Mouse (Mus musculus) cerebellum, postnatal 4 days (tissue): ENCODE results near the gene Gramd1c.
A peak's percentile ranks its signal among the peaks of the same experiment; 100 is the strongest.

ENCODE experiments used
- DNase-seq, 2 experiments: peaks; one replicate each; pipeline ENCODE4 v3.0.0; 2022; ENCODE audit warnings: low spot score in 2 of 2, mixed read lengths in 1 of 2

The Gramd1c gene

GRCm38 (mm10) chr16:44018986-44019548 lies 44.1 kb downstream of the Gramd1c start:
- DNase-seq = no peak

DNA sequence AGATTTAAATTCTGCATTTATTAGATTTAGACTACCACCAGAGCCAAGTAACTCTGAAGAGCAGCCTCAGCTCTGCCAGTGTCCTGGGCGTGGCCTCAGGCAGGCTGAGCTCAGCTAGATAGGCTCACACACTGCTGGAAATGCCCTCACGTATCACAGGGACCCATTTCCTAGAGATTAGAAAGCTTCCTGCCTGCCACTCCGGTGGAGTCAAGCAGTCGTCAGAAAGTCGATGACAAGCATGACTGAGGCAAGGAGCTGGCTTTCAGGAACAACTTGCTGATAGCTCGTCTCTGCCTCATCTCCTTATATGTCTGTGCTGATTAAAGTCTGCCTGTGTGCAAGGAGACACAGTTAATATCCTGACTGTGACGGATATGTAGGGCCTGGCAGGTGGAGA lies 44.8 kb downstream of the Gramd1c start:
- no peak for DNase-seq

DNA sequence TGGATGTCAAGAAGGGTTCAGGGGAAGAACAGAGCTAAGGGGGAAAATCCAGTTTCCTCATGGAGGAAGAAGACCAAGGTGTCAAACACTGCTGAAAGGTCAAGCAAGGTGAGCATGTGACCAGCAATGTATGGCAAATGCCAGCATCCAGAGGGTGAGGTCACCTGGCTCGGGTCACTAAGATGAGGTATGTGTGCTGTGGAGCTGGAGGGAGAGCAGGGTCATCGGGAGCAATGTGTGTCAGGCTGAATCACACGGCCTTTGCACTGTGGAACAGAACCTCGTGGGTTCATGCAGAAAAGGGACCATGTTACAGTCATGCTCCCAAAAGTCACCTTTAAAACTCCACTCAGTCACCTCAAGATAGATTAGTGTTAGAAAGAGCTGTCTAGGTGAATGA lies 45.4 kb downstream of the Gramd1c start:
- no peak for DNase-seq

DNA sequence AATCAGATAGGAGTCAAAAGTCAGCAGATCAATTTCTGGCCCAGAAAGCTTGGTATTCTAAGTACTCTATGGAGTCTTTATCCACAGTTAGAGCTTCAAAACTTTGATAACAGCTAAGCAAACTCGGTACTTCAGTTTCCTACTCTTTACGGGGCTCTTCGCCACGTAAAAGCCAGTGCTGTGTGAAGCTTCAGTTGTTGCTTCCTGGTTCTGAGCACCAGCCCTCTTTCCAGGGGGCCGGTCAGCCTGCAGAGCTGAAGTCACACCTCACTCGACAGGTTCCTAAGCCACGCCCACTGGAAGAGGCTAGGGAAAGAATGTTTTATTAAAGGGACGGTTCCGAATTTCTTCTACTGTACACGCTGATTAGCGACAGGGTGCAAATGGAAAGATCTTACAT lies 47.0 kb downstream of the Gramd1c start:
- no peak for DNase-seq

DNA sequence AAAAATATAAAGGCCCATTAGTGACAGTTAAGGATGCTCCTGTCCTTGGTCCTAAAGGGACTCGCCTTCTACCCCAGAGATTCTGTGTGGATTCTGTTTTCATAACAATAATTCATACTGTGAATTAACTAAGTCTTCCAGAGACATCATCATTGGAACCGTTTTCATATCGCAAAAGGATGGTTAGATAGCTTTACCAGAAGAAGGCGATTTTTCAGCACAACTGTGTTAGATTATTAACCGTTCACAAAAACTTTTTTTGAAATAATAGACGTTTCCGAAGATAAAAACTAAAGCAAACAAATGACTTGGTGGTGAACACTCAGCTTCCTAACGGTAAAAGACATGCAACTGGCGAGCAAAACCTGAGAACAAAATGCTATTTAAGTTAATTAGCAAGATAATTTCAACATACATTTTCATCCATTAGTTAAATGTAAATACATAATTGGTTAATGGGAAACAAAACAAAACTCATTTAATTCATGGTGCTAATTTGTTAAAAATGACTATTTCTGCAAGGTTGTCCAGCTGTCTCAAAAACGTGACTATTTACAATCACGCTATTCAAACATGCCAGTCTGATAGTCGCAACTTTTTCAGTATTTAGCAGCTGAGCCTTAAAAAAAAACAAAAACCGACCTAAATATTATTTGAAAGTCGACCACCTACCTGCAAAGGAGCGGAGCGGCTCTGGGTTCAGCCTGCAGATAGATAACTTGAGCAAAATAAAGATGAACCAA lies 47.6 kb downstream of the Gramd1c start:
- DNase-seq = no peak

DNA sequence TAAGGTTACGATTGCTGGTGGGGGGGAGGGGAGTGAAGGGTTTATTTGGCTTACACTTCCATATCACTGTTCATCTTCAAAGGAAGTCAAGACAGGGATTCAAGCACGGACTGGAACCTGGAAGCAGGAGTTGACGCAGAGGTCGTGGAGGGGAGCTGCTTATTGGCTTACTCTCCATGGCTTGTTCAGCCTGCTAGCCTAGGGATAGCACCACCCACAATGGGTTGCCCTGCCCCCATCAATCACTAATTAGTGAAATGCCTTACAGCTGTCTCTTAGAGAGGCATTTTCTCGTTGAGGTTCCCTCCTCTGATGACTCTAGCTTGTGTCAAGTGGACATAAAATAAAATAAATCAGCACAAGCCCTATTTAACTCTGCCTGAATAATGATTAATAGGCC lies 52.1 kb downstream of the Gramd1c start:
- no peak for DNase-seq

DNA sequence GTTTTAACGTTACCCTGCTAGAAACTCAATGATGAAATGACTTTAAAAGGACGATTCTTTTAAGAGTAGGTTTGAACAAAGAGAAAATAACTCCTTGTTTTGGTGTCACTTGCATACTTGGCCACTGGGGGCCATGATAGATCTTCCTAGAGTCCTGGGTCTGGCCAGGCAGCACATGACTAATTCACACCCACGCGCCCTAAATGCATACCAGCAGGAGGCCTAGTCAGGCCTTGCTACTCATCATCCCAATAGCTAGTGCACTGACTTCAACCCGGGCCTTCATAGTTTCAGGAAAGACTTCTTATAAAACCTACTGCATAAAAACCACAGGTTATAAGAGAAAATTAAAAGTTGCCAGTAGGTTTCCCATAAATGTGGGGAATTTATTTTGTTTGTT lies 61.1 kb downstream of the Gramd1c start:
- no peak for DNase-seq

DNA sequence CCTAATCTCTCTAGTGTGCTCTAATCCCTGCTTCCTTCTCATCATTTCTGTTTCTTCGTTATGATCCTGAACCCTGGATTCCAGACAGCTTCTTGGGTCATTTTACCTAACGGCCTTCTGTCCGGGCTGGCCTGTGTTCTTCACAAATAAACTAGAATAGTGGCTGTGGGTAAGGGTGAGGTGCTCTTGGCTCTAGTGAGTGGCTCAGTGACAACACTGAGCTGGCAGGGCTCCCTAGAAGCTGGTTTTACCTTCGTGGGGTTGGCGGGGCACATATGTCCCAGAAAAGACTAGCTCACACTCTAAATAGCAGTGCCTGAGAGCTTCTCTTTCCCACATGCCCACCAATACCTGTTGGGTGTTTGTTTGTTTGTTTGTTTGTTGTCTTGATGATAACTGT lies 63.6 kb downstream of the Gramd1c start:
- no peak for DNase-seq

DNA sequence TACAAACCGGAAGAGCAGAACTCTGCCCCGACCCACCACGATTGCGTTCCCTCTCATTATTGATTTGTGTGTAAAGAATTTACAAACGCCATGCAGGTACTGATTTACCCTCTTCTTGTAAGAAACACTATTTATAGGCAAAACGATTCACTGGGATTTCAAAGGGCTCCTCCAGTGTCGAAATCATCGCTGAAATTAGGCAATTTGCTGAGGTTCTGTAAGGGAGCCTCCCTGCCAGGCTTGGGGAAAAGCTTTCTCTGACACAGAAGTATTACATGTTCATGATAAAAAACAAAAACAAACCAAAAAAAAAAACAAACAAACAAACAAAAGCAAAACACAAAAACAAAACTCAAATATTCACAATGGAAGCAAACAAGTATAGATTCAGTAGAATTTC lies 64.0 kb downstream of the Gramd1c start:
- no peak for DNase-seq

DNA sequence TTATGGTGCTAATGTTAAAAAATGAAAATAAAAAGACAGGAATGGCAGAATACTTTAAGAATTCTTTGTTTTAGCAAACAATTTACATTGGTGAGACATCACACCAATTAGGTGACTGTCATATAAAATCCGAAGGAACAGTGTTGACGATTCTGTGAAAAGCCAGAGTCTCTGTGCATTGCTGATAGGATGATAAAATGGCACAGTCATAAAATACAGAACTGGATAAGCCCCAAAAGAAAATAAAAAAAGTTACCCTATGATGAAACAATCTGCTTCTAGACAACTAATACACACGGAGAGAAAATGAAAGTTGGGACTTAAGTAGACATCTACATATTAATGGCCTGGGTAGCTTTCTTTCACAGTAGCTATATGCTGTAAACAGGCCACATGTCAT lies 68.5 kb downstream of the Gramd1c start:
- DNase-seq = no peak

DNA sequence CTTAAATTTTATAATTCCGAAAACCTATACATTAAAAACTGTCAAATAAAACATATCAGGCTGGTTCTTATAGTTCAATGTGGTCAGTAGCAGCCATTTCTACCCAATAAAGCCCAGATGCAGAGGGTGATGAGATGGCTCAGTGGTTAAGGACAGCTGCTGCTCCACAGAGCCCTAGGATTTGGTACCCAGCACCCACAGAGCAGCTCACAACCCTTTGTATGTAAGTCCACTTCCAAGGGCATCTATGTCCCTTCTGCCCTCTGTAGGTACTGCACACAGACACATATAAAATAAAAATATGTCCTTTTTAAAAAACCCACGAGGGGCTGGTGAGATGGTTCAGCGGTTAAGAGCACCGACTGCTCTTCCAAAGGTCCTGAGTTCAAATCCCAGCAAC lies 76.8 kb downstream of the Gramd1c start:
- no peak for DNase-seq

DNA sequence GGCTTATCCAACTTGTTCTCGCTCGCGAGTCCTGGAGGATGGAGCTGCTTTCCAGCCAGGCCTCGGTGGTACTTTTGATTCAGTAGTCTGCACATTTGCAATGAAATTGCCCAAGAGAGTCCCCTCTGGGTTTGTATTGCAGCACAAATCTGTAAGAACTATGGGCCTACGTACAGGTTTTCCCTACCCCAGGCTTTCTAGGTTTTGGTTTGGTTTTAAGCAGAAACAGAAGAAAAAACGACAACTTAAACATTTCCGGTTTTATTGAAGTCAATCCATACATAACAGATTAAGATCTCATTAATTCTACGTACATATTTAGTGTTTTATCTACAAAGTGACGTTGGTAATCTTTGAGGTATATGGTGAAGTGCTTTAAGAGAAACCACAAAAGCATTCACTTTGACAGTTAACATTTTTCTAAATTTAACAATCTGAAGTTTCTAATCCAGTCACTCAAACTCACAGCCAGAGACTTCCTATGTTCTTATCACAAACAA lies 83.0 kb downstream of the Gramd1c start:
- no peak for DNase-seq

DNA sequence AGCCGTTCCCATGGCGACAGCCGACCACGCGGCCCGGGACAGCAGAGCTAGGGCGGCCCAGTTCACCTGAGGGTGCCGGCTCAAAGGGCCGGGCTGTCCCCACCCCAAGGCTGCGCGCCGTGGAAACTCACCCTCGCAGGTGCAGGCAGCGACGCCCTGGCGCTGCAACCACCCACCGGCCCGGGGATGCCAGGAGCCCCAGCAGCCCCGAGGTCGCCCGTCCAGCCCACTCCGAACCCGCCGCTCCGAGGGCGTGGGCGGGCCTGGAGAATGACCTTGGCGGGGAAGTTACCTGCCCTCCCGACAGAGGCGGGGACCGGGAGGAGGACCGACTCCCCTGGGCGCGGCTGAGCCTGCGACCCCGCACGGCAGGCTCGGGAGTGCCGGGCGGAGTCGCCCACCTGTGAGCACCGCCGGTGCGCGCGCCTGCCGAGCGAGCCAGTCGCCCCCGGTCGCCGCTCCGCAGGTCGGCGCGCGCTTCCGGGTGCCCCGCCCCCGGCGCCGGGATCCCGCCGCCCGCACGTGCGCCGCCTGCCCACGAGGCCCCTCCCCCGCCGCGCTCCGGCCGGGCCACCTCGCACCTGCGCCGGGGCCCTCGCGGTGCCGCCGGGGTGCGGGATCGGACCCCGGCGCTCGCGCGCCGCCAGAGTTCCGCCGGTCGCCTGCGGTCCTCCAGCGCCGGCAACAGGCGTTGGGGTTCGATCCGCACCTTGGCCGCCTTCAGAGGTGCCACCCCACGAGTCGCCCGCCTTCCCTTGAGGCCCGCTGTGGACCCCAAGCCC lies 83.6 kb downstream of the Gramd1c start, which contains the start of gene Zdhhc23:
Gene Zdhhc23, minus strand, starts transcription at position 464 of the 782 bp plus-strand sequence.
- DNase-seq = peak in 1 of 2 experiments; percentile 12

GRCm38 (mm10) chr16:43979010-43979327 lies 84.2 kb downstream of the Gramd1c start:
- no peak for DNase-seq

DNA sequence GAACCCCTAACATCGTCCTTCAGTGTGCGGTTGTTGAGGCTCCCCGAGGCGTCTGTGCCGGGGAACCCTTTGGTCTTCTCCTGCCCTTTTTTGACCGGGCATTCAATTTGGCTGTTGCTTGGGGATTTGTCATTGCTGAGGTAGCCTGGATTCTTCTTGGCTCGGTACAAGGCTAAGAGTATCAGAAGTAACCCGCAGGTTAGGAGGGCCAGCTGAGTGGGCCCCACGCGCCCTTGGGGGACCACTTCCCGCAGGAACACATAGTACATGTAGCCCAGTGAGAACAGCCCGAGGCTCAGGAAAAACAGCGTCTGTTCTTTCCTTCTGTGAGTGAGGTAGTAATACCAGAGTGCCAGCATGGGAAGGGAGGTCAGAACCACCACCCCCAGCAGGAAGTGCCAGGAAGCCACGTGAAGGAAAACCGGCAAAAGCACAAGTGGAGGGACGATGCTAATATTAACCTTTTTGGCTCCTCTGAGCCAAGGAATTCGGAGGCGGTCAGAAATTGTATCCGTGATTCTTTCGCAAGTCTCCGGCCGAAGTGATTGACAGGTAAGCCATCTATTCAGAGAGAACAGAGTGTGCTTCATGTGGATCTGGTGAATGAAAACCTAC lies 89.4 kb downstream of the Gramd1c start:
- DNase-seq = no peak

DNA sequence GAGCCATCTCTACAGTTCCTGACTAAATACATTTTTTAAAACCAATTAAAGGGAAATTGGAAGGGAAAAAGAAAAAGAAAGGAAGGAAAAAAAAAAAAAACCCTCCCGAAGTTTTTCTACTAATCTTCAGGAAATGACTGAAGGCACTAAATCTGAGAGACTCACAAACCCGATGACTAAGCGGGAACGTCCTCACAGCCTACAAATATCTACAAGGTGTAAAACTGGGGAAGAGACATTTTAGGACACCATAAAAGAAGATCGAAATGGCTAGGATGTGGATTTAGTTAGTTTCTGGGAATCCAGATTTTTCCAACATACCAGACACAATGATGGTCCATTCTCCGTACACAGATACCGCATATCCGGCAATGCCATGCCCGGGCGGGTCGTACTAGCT lies 90.0 kb downstream of the Gramd1c start:
- DNase-seq = no peak

GRCm38 (mm10) chr16:43972391-43972790 lies 90.8 kb downstream of the Gramd1c start:
- DNase-seq = no peak

DNA sequence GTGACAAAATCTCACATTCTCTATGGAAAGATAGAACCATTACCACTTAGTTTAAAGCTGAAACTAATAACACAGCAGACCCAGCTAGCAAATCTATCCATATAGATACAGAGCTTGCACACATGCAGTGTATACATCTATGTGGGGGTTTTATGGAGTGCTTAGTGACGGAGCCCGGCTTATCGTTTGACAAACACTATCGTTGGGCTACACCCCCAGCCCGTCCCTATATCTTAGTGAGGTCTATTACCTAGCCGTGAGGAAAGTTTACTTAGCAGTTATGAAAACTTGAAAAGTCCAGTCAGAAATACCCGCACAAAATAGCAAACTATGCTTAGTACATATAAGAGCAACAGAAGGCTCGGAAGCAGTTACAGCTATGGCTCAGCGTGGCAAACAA lies 91.4 kb downstream of the Gramd1c start:
- no peak for DNase-seq

DNA sequence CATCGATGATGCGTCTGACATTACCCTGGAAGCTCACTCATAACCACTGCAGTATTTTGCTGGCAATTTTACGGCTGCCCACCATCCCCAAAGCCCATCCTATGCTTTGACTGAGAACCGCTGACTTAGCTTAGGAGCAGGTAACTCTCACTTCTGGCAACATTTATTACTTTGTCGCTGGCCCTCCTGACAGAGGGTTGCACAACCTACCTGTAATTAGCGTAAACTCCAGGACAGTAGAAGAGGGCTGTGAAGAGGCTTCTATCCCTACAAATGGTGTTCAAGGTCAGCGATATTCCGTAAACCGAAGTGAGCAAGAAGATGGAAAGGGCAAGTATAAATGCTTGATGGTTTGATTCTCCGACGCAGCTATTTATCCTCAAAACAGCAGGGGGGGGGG lies 92.0 kb downstream of the Gramd1c start:
- no peak for DNase-seq

GRCm38 (mm10) chr16:43970426-43970825 lies 92.7 kb downstream of the Gramd1c start:
- no peak for DNase-seq

GRCm38 (mm10) chr16:43965781-43966389 lies 97.3 kb downstream of the Gramd1c start:
- DNase-seq = no peak

GRCm38 (mm10) chr16:43963780-43964179 lies 99.4 kb downstream of the Gramd1c start:
- no peak for DNase-seq
